Mouse (Mus musculus): ENCODE data around the gene Btbd2. TPM values are rescaled to one million over a fixed set of nuclear protein-coding genes. Genes with fewer than 3 reads are reported as not detected.

Gene Btbd2
- total RNA-seq, 2 experiments from 2014 or later: 42.2 to 42.4 TPM

- DNase-seq: no peak
These were observed 51.9 kb downstream of the Btbd2 start for GRCm38 (mm10) chr10:80604988-80605387.

- no peak for DNase-seq
These were observed 52.8 kb downstream of the Btbd2 start for GRCm38 (mm10) chr10:80604001-80604509.

DNA sequence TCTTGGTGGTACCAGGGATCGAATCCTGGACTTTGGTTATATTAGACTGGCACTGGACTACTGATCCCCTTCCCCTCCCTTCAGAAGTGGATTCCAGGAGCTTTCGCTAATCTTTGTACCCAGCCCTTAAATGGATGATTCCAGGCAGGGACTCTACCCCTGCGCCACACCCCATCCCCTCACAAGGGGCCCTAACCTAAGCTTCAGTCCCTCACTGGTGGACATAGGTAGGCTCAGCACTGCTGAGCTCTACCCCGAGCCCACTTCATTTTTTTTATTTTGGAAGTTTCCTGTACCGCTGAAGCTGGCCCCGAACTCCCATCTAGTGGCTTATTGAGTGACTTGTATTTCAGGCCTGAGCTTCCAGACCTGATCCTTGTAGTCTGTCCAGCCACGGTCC, 53.5 kb downstream of the Btbd2 start:
- DNase-seq: no peak

- peak; percentile 93 for DNase-seq
These were observed 54.1 kb downstream of the Btbd2 start, which contains the start of the genes Scamp4 and Adat3 for GRCm38 (mm10) chr10:80602698-80603325. Gene Scamp4 (plus strand): TSS chr10:80602872. Gene Adat3 (plus strand): TSS chr10:80602880.

DNA sequence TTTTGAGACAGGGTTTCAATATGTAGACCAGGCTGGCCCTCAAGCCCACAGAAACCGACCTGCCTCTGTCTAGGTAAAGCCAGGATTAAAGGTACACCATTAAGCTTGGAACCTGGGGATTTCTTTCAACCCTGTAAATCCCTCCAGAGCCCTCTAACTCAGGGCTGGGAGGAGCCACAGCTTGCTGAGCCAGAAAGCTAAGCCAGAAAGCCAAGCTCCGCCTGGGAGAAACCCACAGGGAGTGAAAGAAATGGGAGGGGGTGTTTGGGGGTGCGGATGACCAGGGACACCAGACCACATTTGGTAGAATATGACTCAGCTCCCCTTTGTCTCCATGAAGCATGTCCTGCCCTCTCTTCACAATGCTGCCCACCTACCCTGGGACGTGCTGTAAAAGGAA, 60.6 kb downstream of the Btbd2 start:
- no peak for DNase-seq

Small RNA genes lying within 50 kb of the gene (microRNA-seq; reads per million reads assigned to microRNA genes)
- 1.0 to 2.2 reads per million in 2 experiments for gene Mir6912

Other genes with a start within 250 kb of the Btbd2 start
- 10 to 100 TPM; 58.6 to 60.1 TPM for gene Tcf3, start 223.4 kb downstream of the Btbd2 start, total RNA-seq (2021)
- under 1 TPM in 1 of 2 experiments, not detected in 1; 0.05 TPM for gene Onecut3, start 162.2 kb downstream of the Btbd2 start, total RNA-seq (2021)
- not detected for gene Atp8b3, start 117.9 kb downstream of the Btbd2 start, total RNA-seq (2021)
- 10 to 100 TPM; 22.4 to 26.2 TPM for gene Rexo1, start 95.5 kb downstream of the Btbd2 start, total RNA-seq (2021)
- 10 to 100 TPM in 1 of 2 experiments, 1 to 10 TPM in 1; 9.6 to 10.4 TPM for gene Klf16, start 79.8 kb downstream of the Btbd2 start, total RNA-seq (2021)
- gene Abhd17a, start 66.7 kb downstream of the Btbd2 start, total RNA-seq (2021): 10 to 100 TPM; 93.6 to 95.0 TPM
- 10 to 100 TPM; 27.0 to 30.4 TPM for gene Scamp4, start 54.2 kb downstream of the Btbd2 start, total RNA-seq (2021)
- gene Adat3, start 54.2 kb downstream of the Btbd2 start, total RNA-seq (2021): 1 to 10 TPM; 2.6 to 2.9 TPM
- 1 to 10 TPM in 1 of 2 experiments, under 1 TPM in 1; 0.79 to 1.2 TPM for gene Gm49322, start 51.0 kb downstream of the Btbd2 start, total RNA-seq (2021)
- gene Csnk1g2, start 34.2 kb downstream of the Btbd2 start, total RNA-seq (2021): 100 to 1,000 TPM; 142 to 162 TPM
- 100 to 1,000 TPM; 105 TPM for gene Mknk2, start 21.0 kb upstream of the Btbd2 start, total RNA-seq (2021)
- 10 to 100 TPM; 12.5 to 13.0 TPM for gene Mob3a, start 44.9 kb upstream of the Btbd2 start, total RNA-seq (2021)
- 1 to 10 TPM; 3.2 to 4.6 TPM for gene Izumo4, start 45.1 kb upstream of the Btbd2 start, total RNA-seq (2021)
- gene Ap3d1, start 85.2 kb upstream of the Btbd2 start, total RNA-seq (2021): 10 to 100 TPM; 47.8 to 53.8 TPM
- 10 to 100 TPM; 75.6 to 76.8 TPM for gene Dot1l, start 98.1 kb upstream of the Btbd2 start, total RNA-seq (2021)
- 10 to 100 TPM; 46.0 to 51.7 TPM for gene Sf3a2, start 141.1 kb upstream of the Btbd2 start, total RNA-seq (2021)
- gene Plekhj1, start 141.6 kb upstream of the Btbd2 start, total RNA-seq (2021): 10 to 100 TPM; 36.2 to 37.1 TPM
- 1 to 10 TPM in 1 of 2 experiments, under 1 TPM in 1; 0.61 to 1.0 TPM for gene Amh, start 148.2 kb upstream of the Btbd2 start, total RNA-seq (2021)
- gene Jsrp1, start 156.4 kb upstream of the Btbd2 start, total RNA-seq (2021): 1 to 10 TPM in 1 of 2 experiments, under 1 TPM in 1; 0.62 to 1.6 TPM
- 1,000 to 10,000 TPM; 1,002 to 1,049 TPM for gene Oaz1, start 169.6 kb upstream of the Btbd2 start, total RNA-seq (2021)
- 1 to 10 TPM; 1.8 to 2.5 TPM for gene Lingo3, start 187.0 kb upstream of the Btbd2 start, total RNA-seq (2021)
- gene Lsm7, start 198.1 kb upstream of the Btbd2 start, total RNA-seq (2021): 10 to 100 TPM; 29.9 to 35.0 TPM
- 10 to 100 TPM; 23.4 to 24.8 TPM for gene Sppl2b, start 198.2 kb upstream of the Btbd2 start, total RNA-seq (2021)
- not detected for gene Tmprss9, start 214.8 kb upstream of the Btbd2 start, total RNA-seq (2021)
- 100 to 1,000 TPM; 162 to 169 TPM for gene Timm13, start 243.9 kb upstream of the Btbd2 start, total RNA-seq (2021)

All from heart, postnatal 4 days (tissue).